Mouse (Mus musculus) cerebellum, adult 11 months (tissue): ENCODE measurements around the gene Acyp1.

Experiments
- DNase-seq: peaks from one replicate; pipeline ENCODE4 v3.0.0; 2022

Acyp1 gene

GRCm38 (mm10) chr12:85287809-85288485 is at the start of gene Acyp1:
Gene Acyp1 (minus strand): TSS chr12:85288438.
- DNase-seq: no peak

- DNase-seq: no peak
Measured at GRCm38 (mm10) chr12:85337567-85338311, 49.5 kb upstream of the Acyp1 start.

GRCm38 (mm10) chr12:85330153-85330552 is 41.9 kb upstream of the Acyp1 start:
- DNase-seq: no peak

- peak; percentile 39 for DNase-seq
Measured at GRCm38 (mm10) chr12:85308651-85309050, 20.4 kb upstream of the Acyp1 start.

- DNase-seq: peak; percentile 76
Measured at GRCm38 (mm10) chr12:85305247-85305892, 17.1 kb upstream of the Acyp1 start.

- DNase-seq: no peak
Measured at GRCm38 (mm10) chr12:85304725-85305124, 16.5 kb upstream of the Acyp1 start.

- DNase-seq: no peak
Measured at GRCm38 (mm10) chr12:85303256-85303655, 15.0 kb upstream of the Acyp1 start.

GRCm38 (mm10) chr12:85298835-85299180 is 10.6 kb upstream of the Acyp1 start:
- DNase-seq: no peak

- DNase-seq: no peak
Measured at GRCm38 (mm10) chr12:85298127-85298834, 10.0 kb upstream of the Acyp1 start.

- DNase-seq: no peak
Measured at GRCm38 (mm10) chr12:85297345-85297997, 9.2 kb upstream of the Acyp1 start.

- no peak for DNase-seq
Measured at GRCm38 (mm10) chr12:85296915-85297314, 8.7 kb upstream of the Acyp1 start.

- DNase-seq: no peak
Measured at GRCm38 (mm10) chr12:85295506-85295905, 7.3 kb upstream of the Acyp1 start.

- DNase-seq: no peak
Measured at GRCm38 (mm10) chr12:85292906-85293305, 4.7 kb upstream of the Acyp1 start.

- no peak for DNase-seq
Measured at GRCm38 (mm10) chr12:85292288-85292687, 4.0 kb upstream of the Acyp1 start.

GRCm38 (mm10) chr12:85291541-85291940 is 3.3 kb upstream of the Acyp1 start:
- no peak for DNase-seq

GRCm38 (mm10) chr12:85290633-85291032 is 2.4 kb upstream of the Acyp1 start:
- no peak for DNase-seq

- DNase-seq: no peak
Measured at GRCm38 (mm10) chr12:85289157-85290000, 1.1 kb upstream of the Acyp1 start.

- no peak for DNase-seq
Measured at GRCm38 (mm10) chr12:85288486-85289156, 383 bp upstream of the Acyp1 start, which contains the start of gene Zc2hc1c. Gene Zc2hc1c (plus strand): TSS chr12:85288591.

- DNase-seq: no peak
Measured at GRCm38 (mm10) chr12:85286941-85287340, 1.3 kb downstream of the Acyp1 start.

- no peak for DNase-seq
Measured at GRCm38 (mm10) chr12:85284996-85285395, 3.2 kb downstream of the Acyp1 start.

GRCm38 (mm10) chr12:85284331-85284730 is 3.9 kb downstream of the Acyp1 start:
- DNase-seq: no peak
